Mouse (Mus musculus) right cerebral cortex, postnatal 4 days (tissue): ENCODE measurements around the gene Cyb5r1.

Source experiments
- DNase-seq: peaks from one replicate; pipeline ENCODE4 v3.0.0-alpha.2; 2022

Cyb5r1 gene

GRCm38 (mm10) chr1:134460294-134461284 is 55.2 kb downstream of the Cyb5r1 start:
- DNase-seq: no peak
